In the genomic region with DNA sequence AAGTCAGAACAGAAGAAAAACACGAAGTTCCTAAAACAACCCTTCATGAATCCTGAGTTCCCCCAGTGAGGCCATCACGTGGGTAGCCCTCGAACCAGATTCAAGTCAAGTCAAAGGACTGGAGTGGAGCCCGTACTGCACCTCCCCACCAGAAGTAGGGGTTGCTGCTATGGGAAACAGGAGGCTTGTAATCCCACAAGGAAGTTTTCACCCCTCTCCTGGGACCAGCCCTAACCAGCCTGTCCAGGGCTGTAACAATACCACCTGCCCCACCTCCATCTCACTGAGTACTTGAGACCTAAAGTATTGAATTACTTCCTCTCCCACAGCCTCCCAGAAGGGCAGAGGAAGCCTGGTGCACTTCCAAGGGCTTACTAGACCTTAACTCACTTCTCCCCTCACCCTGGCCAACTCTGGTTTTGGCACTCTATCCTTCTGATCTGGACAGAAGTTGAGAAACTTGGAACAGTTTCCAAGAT, we compare ENCODE assay signal across 11 mouse cellular contexts. TPM values are rescaled to one million over a fixed set of nuclear protein-coding genes. Genes with fewer than 3 reads are reported as not detected.
DNase-seq lines count a peak whose midpoint lies in the region; TF ChIP-seq lines count a peak whose summit lies in the region.
"Had no signal": no experiment of that assay in that cellular context is flagged by ENCODE, and none has a peak within 500 bp of the region (broad histone marks: within the 10 kb centered on the region; RNA-seq: fewer than 3 reads in every experiment).

No protein-coding gene starts in this region.

- H3K27ac ChIP-seq in gastrocnemius, adult 2 months, result peak overlapping the region; percentile 28; the same call in 1 of the 2 replicates
- no peak overlapping the region for H3K27ac ChIP-seq in midbrain, embryonic 10.5 days (replicated peaks)
- H3K27ac ChIP-seq: neural tube, embryonic 13.5 days had no signal

- H3K4me1 ChIP-seq in midbrain, embryonic 10.5 days, result peaks cover 4% of the 10 kb centered on the region; the same call in 1 of the 2 replicates
- H3K4me1 ChIP-seq: neural tube, embryonic 13.5 days had no signal

- no peak for TF ChIP-seq CTCF in gastrocnemius, adult 2 months (IDR thresholded peaks at IDR 0.05)

- H3K27me3 ChIP-seq in midbrain, embryonic 10.5 days (ENCODE audit: low read depth, poor library complexity, severe bottlenecking), result no peaks in the 10 kb centered on the region
- H3K27me3 ChIP-seq: neural tube, embryonic 13.5 days had no signal

- no peak overlapping the region for H3K4me3 ChIP-seq in gastrocnemius, adult 2 months
- H3K4me3 ChIP-seq in midbrain, embryonic 10.5 days, result no peak overlapping the region
- H3K4me3 ChIP-seq: neural tube, embryonic 13.5 days had no signal

- no peaks in the 10 kb centered on the region for H3K36me3 ChIP-seq in midbrain, embryonic 10.5 days
- H3K36me3 ChIP-seq: neural tube, embryonic 13.5 days had no signal

- H3K9me3 ChIP-seq in midbrain, embryonic 10.5 days (replicated peaks), result no peaks in the 10 kb centered on the region
- H3K9me3 ChIP-seq: neural tube, embryonic 13.5 days had no signal

- intact Hi-C loops in gastrocnemius, adult 2 months (cut with DNase I), result no loop called here

- DNase-seq in gastrocnemius, adult 2 months, result peak; percentile 52
- no peak for DNase-seq in gastrocnemius, postnatal 10 days
- DNase-seq in NIH3T3 (ENCODE audit: low read depth), result peak; percentile 82
- DNase-seq in kidney, adult 9 months, result peak; percentile 43
- DNase-seq in lung, postnatal 25 days (ENCODE audit: low spot score), result peak; percentile 86
- no peak for DNase-seq in cerebellum, adult 9-11 months
- DNase-seq in midbrain, embryonic 10.5 days (ENCODE audit: low spot score), result no peak
- no peak for DNase-seq in urinary bladder, adult 18-20 months (ENCODE audit: low spot score in 2 of 2)

- 75% methylated on average over 4 of the region's 4 CpGs for WGBS in midbrain, embryonic 10.5 days

RNA-seq across cellular contexts. Expression of gene Cyp2f2, which starts 1.6 kb away (rescaled TPM):
- under 1 TPM; 0.50 to 0.64 TPM for total RNA-seq in gastrocnemius, adult 2 months (2021)
- total RNA-seq in gastrocnemius, postnatal 10 days (2021), result under 1 TPM in 1 of 2 experiments, not detected in 1; 0.28 TPM
- not detected in 2 replicates for polyA plus RNA-seq in midbrain, embryonic 10.5 days (2016; fragmentation: Nextera tagmentation; extraction: Ambion mirVana)
- total RNA-seq: common myeloid progenitor, adult 5-6 weeks had no signal
- polyA plus RNA-seq: neural tube, embryonic 13.5 days had no signal

RNA-seq across cellular contexts. Expression of gene Cyp2t4, which starts 35.4 kb away (rescaled TPM):
- not detected for total RNA-seq in gastrocnemius, adult 2 months (2021)
- total RNA-seq in gastrocnemius, postnatal 10 days (2021), result not detected
- 0.12 and 0.19 TPM in 2 replicates for polyA plus RNA-seq in midbrain, embryonic 10.5 days (2016; fragmentation: Nextera tagmentation; extraction: Ambion mirVana)
- total RNA-seq: common myeloid progenitor, adult 5-6 weeks; layer of hippocampus, postnatal 10 days had no signal

RNA-seq across cellular contexts. Expression of gene Egln2, which starts 48.5 kb away (rescaled TPM):
- total RNA-seq in gastrocnemius, adult 2 months (2021), result 100 to 1,000 TPM in 1 of 2 experiments, 10 to 100 TPM in 1; 97.6 to 119 TPM
- total RNA-seq in gastrocnemius, postnatal 10 days (2021), result 10 to 100 TPM; 83.9 to 91.4 TPM
- polyA plus RNA-seq in midbrain, embryonic 10.5 days (2016; fragmentation: Nextera tagmentation; extraction: Ambion mirVana), result 80.4 and 84.4 TPM in 2 replicates

Comparison
In these comparisons a context has a peak if more than half of its experiments do, and no peak if none do; other contexts are left out.
1. DNase-seq: peak in gastrocnemius, adult 2 months (single experiment), NIH3T3 (single experiment), kidney, adult 9 months (single experiment) and lung, postnatal 25 days (single experiment); none in gastrocnemius, postnatal 10 days (single experiment), cerebellum, adult 9-11 months (single experiment), midbrain, embryonic 10.5 days (single experiment) and urinary bladder, adult 18-20 months (0 of 2).